Mouse (Mus musculus): ENCODE results near the gene Cryl1. TPM values are rescaled to one million over a fixed set of nuclear protein-coding genes. Genes with fewer than 3 reads are reported as not detected.

Gene Cryl1
- polyA plus RNA-seq, 1 experiment from 2014 or later = 9.2 TPM

DNA sequence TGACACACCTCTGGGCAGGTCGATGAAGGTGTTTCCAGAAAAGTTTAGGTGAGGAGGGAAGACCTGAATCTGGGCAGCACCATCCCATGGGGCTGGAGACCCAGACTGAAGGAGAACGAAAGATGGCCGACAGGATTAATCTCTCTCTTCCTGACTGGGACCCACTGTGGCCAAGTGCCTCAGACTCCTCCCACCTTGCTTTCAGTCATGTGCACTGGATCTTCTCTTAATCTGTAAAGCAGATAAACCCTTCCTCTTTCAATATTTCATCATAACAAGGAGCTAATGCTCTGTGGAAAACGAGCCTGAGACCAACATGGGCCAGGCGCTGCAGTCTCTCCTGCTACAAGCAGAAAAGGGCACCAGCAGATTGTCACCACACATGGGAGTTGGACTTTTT, 31.6 kb downstream of the Cryl1 start:
- no peak for ATAC-seq (ENCODE audit: low FRiP score)
- H3K36me3 ChIP-seq = no peaks in the 10 kb centered on the region
- 74% methylated on average over 5 of the region's 5 CpGs for WGBS
- H3K9ac ChIP-seq = no peak overlapping the region
- H3K4me1 ChIP-seq (replicated peaks) = no peaks in the 10 kb centered on the region; the same call in 1 of the 2 replicates
- no peak overlapping the region for H3K27ac ChIP-seq
- H3K27me3 ChIP-seq = 0 out of 2 replicates have a peak, but pooled peaks cover 7% of the 10 kb centered on the region
- H3K9me3 ChIP-seq = no peaks in the 10 kb centered on the region
- H3K4me2 ChIP-seq = no peak overlapping the region
- H3K4me3 ChIP-seq = no peak overlapping the region

DNA sequence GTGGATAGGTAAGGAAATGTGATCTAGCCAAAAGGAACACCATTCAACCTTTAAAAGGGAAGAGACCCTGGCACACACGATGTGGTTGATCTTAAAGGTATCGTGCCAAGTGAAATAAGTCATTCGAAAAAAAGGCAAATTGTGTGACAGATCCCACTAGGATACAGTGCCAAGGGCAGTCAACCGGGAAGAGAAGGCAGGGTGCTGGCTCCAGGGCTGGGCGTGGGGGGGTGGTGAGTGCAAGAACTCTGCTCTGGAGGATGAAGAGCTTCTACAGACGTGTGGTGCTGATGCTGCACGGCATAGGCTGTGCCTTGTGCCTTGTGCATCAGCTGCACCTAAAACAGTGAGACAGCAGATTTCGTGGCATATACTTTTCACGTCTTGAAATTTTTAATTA, 33.0 kb downstream of the Cryl1 start:
- Histone ChIP-seq H3K27me3 (0 out of 2 replicates have a peak, but pooled peaks cover 7% of the 10 kb centered on the region), H3K4me1 (replicated peaks) (no peaks in the 10 kb centered on the region; the same call in 1 of the 2 replicates), H3K9me3 (no peaks in the 10 kb centered on the region), H3K4me2 (no peak overlapping the region), H3K4me3 (no peak overlapping the region), H3K36me3 (no peaks in the 10 kb centered on the region), H3K27ac (no peak overlapping the region), H3K9ac (no peak overlapping the region)
- WGBS = 88% methylated on average over 9 of the region's 9 CpGs
- ATAC-seq (ENCODE audit: low FRiP score) = no peak

DNA sequence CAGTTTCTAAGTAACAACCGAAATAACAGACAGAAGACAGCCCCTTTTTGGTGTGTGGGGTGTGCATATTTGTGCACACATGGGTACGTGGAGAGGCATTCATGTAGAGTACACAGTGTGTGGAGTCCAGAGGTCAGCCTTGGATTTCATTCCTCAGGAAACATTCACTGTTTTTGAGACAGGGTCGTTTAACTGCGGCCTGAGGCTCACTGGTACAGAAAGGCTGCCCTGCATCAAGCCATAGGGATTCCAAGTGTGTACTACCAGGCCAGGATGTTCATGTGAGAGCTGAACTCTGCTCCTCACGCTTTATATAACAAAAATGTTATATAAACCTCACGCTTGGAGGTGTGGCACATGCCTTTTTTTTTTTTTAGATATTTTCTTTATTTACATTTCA, 34.5 kb downstream of the Cryl1 start:
- 82% methylated on average over 6 of the region's 6 CpGs for WGBS
- H3K9me3 ChIP-seq = no peaks in the 10 kb centered on the region
- H3K27ac ChIP-seq = no peak overlapping the region
- no peak overlapping the region for H3K4me3 ChIP-seq
- no peak overlapping the region for H3K9ac ChIP-seq
- H3K4me2 ChIP-seq = no peak overlapping the region
- 0 out of 2 replicates have a peak, but pooled peaks cover 7% of the 10 kb centered on the region for H3K27me3 ChIP-seq
- no peaks in the 10 kb centered on the region for H3K36me3 ChIP-seq
- no peaks in the 10 kb centered on the region; the same call in 1 of the 2 replicates for H3K4me1 ChIP-seq (replicated peaks)
- ATAC-seq (ENCODE audit: low FRiP score) = no peak

DNA sequence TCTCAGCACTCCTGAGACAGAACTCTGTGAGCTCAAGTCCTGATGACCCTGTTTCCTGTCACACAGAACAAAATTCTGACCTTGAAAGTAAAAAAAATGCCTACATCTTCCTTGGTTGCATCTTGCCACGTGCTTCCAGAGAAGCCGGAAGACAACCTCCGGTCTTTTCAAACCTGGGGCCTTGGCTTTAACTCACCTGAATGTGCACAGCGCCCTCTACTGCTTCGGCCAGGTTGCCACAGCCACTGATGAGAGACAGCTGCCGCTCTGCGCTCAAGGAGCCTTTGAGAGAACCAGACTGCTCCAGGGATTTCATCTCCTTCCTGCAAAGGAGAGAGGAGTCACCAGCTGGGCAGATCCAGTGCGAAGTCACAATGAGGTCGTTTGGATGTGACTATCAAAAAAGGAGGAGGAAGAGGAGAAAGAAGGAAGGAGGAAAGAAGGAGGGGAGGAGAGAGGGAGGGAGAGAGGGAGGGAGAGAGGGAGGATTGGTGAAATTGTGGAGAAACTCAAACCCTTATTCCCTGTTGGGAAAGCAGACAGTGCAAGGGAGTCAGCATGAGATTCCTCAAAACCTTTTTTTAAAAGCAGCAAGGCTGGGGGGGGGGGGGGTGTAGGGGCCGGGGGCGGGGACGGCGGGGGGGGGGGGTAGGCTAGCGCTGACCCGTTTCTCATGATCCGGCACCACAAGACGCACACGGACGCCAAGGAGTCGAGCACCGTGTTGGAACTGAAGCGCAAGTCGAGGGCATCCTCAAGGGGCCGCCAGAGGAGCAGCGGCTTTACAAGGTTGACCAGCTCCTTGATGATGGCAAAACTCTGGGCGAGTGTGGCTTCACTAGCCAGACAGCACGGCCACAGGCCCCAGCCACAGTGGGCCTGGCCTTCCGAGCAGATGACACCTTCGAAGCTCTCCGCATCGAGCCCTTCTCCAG, 35.3 kb downstream of the Cryl1 start:
- H3K27ac ChIP-seq = no peak overlapping the region
- H3K4me1 ChIP-seq (replicated peaks) = no peaks in the 10 kb centered on the region; the same call in 1 of the 2 replicates
- H3K9me3 ChIP-seq = no peaks in the 10 kb centered on the region
- H3K4me3 ChIP-seq = peak overlapping the region; percentile 19; the same call in 1 of the 2 replicates
- no peaks in the 10 kb centered on the region for H3K36me3 ChIP-seq
- WGBS = 13% methylated on average over 29 of the region's 31 CpGs
- ATAC-seq (ENCODE audit: low FRiP score) = peak; percentile 79
- 0 out of 2 replicates have a peak, but pooled peaks cover 7% of the 10 kb centered on the region for H3K27me3 ChIP-seq
- H3K4me2 ChIP-seq = peak overlapping the region; percentile 46
- 0 out of 2 replicates have a peak overlapping the region, but pooled peaks have one; percentile 36 for H3K9ac ChIP-seq

DNA sequence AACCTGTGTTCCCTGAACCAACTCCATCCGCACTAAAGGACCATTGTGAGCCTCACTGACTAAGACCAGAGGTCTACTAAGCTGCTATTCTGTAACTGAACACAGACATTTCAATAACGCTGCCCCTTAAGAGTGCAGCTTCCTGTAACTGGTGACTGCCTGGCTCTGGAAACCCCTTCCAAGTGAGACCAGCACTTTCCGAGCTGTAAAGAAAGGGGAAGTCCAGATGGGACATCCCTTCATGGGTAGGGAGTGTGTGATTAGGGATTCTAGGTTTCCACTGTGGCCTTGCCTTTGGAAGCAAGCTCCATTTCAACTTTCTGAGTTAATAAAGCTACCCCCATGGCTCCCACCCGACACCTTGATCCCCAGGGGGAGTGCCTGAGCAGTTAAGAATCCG, 41.3 kb downstream of the Cryl1 start:
- H3K9me3 ChIP-seq = no peaks in the 10 kb centered on the region
- WGBS = 78% methylated on average over 5 of the region's 5 CpGs
- no peak for ATAC-seq (ENCODE audit: low FRiP score)
- no peak overlapping the region for H3K4me2 ChIP-seq
- H3K9ac ChIP-seq = no peak overlapping the region
- no peaks in the 10 kb centered on the region for H3K4me1 ChIP-seq (replicated peaks)
- H3K36me3 ChIP-seq = no peaks in the 10 kb centered on the region
- H3K27ac ChIP-seq = no peak overlapping the region
- no peak overlapping the region for H3K4me3 ChIP-seq
- 0 out of 2 replicates have a peak, but pooled peaks cover 4% of the 10 kb centered on the region for H3K27me3 ChIP-seq

DNA sequence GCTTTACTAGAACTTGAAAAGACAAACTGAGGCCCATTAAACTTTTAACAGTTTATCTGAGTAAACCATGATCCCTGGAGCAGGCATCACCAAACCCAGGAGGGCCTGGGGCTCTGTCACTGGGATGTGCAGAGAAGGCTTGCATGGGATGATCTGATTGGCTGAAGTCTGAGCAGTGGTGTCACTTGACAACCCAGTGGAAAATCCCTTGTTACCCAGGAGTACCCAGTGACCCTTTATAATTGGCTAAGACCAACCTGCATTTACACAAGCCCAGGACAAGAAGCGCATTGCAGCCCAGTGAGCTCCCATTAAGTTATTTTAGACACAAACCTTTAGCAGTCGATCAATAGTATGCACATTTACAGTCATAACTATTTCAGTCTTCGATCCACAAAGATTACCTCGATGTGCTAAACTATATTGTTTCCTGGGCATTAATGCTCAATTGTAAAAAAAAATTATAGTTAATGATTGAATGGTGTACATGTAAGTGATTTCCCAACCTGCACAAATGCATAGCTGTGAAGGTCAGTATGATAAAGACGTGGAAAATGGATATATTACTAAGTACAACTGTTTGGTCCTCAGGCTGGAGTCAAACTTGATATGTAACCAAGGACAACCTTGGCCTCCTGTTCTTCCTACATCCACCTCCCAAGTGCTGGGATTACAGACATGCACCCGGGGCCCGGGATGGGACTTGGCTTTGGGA, 46.7 kb downstream of the Cryl1 start:
- ATAC-seq (ENCODE audit: low FRiP score) = no peak
- WGBS = 75% methylated on average over 7 of the region's 7 CpGs
- H3K9me3 ChIP-seq = no peaks in the 10 kb centered on the region

DNA sequence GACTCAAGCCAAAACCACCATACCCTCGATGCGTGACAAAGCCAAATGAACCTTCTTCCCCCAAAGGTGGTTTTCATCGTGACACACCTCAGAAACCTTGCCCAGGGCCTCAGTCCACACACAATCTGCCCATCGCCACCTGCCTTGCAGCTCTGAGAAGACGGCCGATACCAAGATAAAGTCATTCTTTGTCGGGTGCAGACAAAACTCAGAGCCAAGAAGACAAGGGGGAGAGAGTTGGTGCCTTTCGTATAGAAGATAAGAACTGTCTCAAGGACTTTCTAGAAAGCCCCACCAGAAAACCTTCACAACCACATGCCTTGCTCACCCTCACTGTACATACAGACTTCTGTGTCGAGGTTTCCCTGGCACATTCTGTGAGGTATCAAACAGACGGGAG, 48.4 kb downstream of the Cryl1 start:
- Histone ChIP-seq H3K4me3 (no peak overlapping the region), H3K9ac (no peak overlapping the region), H3K27ac (no peak overlapping the region), H3K4me2 (no peak overlapping the region), H3K27me3 (no peaks in the 10 kb centered on the region), H3K36me3 (no peaks in the 10 kb centered on the region), H3K9me3 (no peaks in the 10 kb centered on the region), H3K4me1 (replicated peaks) (no peaks in the 10 kb centered on the region)
- ATAC-seq (ENCODE audit: low FRiP score) = no peak
- WGBS = 88% methylated on average over 10 of the region's 10 CpGs

More for the DNA sequence above, 46.7 kb downstream of the Cryl1 start:
- H3K9ac ChIP-seq = no peak overlapping the region
- no peaks in the 10 kb centered on the region for H3K27me3 ChIP-seq
- no peak overlapping the region for H3K4me2 ChIP-seq
- H3K27ac ChIP-seq = no peak overlapping the region
- no peak overlapping the region for H3K4me3 ChIP-seq
- H3K36me3 ChIP-seq = no peaks in the 10 kb centered on the region
- H3K4me1 ChIP-seq (replicated peaks) = no peaks in the 10 kb centered on the region

DNA sequence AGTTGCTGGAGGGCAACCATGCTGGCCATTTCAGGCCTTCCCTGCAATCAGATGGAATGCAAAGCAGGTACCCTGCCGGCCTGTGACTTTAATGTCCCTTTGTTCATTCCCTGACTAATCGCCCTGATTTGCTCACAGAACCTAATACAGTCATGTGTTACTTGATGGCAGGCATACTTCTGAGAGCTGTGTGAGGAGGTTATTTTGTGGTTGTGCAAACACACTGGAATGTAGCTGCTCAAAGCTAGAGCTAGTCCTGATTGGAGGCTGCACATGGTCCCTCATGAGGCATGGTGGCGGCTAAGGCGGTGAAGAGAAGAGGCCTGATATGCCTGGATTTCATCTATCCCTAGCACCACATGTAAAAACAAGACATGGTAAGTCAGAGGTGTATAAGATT, 50.2 kb downstream of the Cryl1 start:
- H3K9me3 ChIP-seq = no peaks in the 10 kb centered on the region
- no peak overlapping the region for H3K9ac ChIP-seq
- H3K36me3 ChIP-seq = no peaks in the 10 kb centered on the region
- H3K27me3 ChIP-seq = no peaks in the 10 kb centered on the region
- H3K4me3 ChIP-seq = no peak overlapping the region
- H3K4me1 ChIP-seq (replicated peaks) = peaks cover 12% of the 10 kb centered on the region
- H3K27ac ChIP-seq = no peak overlapping the region
- 71% methylated on average over 4 of the region's 4 CpGs for WGBS
- no peak overlapping the region for H3K4me2 ChIP-seq
- ATAC-seq (ENCODE audit: low FRiP score) = no peak

DNA sequence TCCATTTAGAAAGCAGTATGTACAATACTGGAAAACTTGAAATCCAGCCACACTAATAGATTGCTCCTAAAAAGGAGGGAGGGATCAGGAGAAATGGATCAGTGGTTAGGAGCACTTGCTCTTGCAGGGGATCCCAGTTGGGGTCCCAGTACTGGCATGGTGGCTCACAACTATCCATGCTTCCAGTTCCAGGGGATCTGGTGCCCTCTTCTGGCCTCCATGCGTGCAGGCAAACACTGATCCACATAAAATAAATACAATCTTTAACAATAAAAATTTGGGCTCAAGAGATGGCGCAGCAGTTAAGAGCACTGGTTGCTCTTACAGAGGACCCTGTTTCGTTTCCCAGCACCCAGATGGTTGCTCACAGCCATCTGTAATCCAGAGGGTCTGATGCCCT, 52.2 kb downstream of the Cryl1 start:
- Histone ChIP-seq H3K4me2 (no peak overlapping the region), H3K27me3 (no peaks in the 10 kb centered on the region), H3K4me1 (replicated peaks) (peaks cover 16% of the 10 kb centered on the region), H3K27ac (no peak overlapping the region), H3K9me3 (no peaks in the 10 kb centered on the region), H3K36me3 (no peaks in the 10 kb centered on the region), H3K4me3 (no peak overlapping the region), H3K9ac (no peak overlapping the region)
- WGBS = 94% methylated on average over 3 of the region's 3 CpGs
- no peak for ATAC-seq (ENCODE audit: low FRiP score)

DNA sequence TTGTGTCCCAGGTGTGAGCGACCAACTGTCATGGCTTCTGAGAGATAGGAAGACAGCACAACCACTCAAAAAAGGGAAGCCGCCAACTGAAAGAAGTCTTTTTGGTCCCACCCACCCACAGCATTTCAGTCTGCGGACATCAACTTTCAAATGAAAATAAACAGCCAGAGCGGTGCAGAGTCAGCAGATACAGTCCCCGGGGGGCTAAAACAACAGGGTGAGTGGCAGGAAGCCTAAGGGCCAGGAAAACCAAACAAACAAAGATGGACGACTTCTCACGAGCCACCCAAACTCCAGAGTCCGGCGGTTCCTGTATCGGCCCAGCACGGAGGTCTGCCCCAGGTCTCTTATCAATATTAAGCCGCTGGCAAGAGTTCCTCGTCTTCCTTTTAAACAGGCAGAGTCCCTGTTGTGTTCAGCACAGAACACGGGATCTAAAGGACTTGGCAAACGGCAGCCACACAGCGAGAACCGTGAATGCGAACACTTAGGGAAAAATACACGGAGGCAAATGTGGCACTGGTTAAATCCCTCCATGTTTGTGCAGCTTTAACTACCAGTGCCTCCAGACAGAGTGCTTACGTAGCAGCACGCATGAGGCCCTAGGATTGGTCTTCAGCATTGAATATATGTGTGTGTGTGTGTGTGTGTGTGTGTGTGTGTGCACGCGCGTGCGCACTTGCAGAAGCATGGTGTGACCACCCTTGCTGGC, 53.4 kb downstream of the Cryl1 start:
- H3K4me1 ChIP-seq (replicated peaks) = peaks cover 16% of the 10 kb centered on the region
- no peaks in the 10 kb centered on the region for H3K9me3 ChIP-seq
- H3K9ac ChIP-seq = no peak overlapping the region
- H3K36me3 ChIP-seq = no peaks in the 10 kb centered on the region
- no peaks in the 10 kb centered on the region for H3K27me3 ChIP-seq
- no peak overlapping the region for H3K4me2 ChIP-seq
- whole genome bisulfite sequencing = 66% methylated on average over 25 of the region's 25 CpGs
- no peak overlapping the region for H3K4me3 ChIP-seq
- ATAC-seq (ENCODE audit: low FRiP score) = no peak
- H3K27ac ChIP-seq = no peak overlapping the region

DNA sequence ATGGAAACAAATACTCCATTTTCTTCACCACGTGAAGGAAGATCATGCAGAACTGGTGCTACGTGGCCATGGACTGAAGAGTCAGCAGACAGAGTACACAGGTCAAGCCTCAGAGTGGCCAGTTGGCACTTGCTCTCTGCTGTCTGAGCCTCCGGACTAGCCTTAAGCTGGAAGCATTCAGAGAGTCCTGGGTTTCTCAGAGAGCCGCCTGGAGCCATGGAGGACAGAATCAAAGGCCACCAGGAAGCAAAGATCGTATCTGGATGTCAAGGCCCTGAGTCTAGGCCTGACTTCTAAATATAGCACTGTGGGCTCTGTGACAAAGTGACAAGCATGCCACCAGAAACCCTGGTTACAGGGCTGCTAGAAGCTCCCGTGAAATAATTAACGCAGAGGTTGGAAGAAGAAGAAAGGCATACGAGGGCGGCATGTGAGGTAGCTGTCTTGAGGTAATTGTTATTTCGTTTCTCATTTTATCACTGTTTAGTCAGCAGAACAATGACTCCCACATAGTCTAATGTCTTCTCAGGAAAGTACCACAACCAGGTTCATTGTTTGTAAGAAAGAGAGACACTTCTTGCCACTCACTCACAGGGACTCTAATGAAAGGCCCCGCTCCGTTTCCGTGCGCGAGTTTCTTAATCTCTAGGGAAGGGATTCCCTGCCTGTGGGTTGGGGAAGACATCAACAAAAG, 55.1 kb downstream of the Cryl1 start:
- H3K4me3 ChIP-seq = no peak overlapping the region
- H3K9me3 ChIP-seq = no peaks in the 10 kb centered on the region
- H3K9ac ChIP-seq = no peak overlapping the region
- peaks cover 16% of the 10 kb centered on the region for H3K4me1 ChIP-seq (replicated peaks)
- H3K36me3 ChIP-seq = no peaks in the 10 kb centered on the region
- ATAC-seq (ENCODE audit: low FRiP score) = no peak
- 29% methylated on average over 15 of the region's 15 CpGs for WGBS
- no peak overlapping the region for H3K4me2 ChIP-seq
- H3K27me3 ChIP-seq = no peaks in the 10 kb centered on the region
- no peak overlapping the region for H3K27ac ChIP-seq
